Mouse (Mus musculus): Measurements from ENCODE around the gene Cep250.
A peak's percentile ranks its signal among the peaks of the same experiment; 100 is the strongest.

Gene Cep250

DNA sequence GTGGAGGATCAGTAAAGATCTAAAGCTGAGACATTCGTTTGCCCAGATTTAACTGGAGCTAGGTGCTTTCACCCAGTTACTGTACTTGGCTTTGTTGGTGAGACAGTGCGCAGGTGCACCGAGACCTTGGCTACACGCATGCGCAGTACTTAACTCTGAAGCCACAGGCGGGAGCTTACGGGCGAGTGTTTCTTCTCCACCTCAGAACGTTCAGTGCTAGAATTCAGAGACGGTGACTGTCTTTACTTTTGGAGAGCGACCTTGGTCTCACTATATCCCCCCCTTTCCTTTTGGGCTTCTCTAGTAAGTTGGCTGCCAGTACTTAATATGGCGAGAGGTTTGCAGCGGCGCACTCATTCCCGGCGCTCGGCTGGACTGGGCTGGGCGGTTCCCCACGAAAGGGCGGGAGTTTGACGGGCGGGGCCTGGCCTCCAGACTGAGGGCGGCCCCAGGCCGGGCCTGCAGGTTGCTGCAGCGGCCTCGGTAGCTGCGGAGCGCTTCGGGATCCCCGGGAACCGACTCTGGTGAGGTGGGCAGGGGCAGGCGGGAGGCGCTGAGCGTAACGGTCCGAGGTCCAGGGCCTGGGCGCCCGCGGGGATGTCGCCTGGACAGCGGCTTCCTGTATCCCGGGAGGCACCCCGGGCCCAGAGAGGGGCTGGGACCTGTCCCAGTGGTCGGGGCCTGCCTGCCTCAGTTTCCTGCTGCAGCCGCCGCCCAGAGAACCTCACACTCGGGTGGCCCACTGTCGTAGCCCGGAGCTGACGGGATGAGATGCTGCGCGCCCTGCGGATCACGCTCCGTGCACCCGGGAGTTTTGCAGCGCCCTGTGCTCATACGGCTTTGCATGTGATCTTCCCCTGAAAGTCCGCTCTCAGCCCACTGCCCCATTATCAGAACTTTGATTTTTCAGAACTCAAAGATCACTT lies at the start of gene Cep250:
Cep250 (plus strand) TSS at position 325 of the 926 bp plus-strand sequence.
- DNase-seq (ENCODE audit: low read depth) = peak; percentile 95

DNA sequence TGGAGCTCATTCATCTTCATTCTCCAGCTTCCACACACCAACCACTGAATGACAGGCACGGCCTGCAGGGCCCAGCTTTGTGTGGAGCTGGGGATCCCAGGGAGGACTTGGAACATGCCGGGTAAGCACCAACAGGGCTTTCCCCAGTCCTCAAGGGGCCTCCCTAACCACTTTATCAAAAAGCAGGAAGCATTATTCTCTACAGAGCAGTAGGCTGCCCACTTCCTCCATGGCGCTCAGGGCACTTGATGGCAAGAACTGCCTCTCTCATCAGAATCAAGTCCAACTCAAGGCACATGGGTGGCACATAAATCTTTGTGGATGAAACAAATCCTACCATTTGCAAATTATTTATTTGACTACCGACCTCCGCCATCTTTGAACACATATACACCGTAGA lies 41.6 kb upstream of the Cep250 start:
- DNase-seq (ENCODE audit: low read depth) = peak; percentile 37

DNA sequence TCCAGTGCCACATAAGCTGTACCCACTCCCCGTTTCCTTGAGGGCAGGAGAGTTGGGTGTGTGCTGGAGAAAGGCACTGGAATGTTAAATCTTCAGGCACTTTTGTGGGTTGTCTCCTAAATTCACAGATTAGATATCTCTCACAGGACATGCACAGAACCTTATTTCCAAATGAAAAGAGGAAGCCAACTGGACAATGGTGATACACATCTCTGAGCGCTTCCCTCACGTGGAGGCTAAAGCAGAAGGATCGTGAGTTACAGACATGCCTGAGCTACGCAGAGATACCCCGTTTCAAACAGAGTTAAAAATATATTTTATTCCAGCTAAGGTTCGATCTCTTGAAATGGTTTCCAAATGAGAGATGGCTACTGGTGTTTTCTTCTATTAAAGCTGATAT lies 33.1 kb upstream of the Cep250 start:
- peak; percentile 31 for DNase-seq (ENCODE audit: low read depth)

DNA sequence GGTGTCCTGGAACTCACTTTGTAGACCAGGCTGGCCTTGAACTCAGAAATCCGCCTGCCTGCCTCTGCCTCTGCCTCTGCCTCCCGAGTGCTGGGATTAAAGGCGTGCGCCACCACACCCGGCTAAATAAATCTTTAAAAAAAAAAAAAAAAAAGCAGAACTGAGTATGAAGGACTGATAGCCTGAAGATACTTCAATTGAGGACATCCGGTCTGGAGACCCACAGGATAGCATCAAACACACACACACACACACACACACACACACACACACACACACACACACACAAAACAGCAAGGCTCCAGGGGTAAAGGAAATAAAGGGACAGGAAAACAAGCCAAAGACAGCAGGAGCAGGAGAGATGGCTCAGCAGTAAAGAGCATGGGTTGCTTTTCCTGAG lies 31.0 kb upstream of the Cep250 start:
- peak; percentile 46 for DNase-seq (ENCODE audit: low read depth)

DNA sequence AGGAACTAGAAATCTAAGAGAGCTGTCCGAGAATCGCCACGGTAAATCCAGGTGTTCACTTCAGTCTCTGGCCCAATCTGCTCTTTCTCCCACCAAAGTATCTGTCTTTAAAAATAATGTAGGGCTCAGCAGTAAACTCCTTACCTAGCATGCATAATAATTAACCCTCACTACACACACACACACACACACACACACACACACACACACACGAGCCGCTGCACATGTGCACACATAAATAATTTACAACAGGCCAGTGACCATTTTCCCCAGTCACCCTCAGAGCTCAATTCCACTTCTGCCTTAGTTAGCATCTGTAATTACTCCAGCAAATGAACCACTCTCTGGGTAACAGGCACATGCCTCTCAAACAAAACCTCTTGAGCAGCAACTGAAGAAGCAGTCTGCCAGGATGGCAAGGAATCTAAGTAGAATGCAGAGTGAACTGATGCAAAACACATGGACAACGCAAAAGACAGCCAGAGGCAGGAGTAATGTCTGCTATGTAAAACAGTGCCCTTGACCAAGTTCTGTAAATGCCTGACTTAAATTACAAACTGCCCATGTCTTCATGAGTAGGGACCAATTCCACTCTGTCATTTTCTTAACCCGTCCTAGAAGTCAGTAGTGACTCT lies 27.4 kb upstream of the Cep250 start:
- peak; percentile 77 for DNase-seq (ENCODE audit: low read depth)

DNA sequence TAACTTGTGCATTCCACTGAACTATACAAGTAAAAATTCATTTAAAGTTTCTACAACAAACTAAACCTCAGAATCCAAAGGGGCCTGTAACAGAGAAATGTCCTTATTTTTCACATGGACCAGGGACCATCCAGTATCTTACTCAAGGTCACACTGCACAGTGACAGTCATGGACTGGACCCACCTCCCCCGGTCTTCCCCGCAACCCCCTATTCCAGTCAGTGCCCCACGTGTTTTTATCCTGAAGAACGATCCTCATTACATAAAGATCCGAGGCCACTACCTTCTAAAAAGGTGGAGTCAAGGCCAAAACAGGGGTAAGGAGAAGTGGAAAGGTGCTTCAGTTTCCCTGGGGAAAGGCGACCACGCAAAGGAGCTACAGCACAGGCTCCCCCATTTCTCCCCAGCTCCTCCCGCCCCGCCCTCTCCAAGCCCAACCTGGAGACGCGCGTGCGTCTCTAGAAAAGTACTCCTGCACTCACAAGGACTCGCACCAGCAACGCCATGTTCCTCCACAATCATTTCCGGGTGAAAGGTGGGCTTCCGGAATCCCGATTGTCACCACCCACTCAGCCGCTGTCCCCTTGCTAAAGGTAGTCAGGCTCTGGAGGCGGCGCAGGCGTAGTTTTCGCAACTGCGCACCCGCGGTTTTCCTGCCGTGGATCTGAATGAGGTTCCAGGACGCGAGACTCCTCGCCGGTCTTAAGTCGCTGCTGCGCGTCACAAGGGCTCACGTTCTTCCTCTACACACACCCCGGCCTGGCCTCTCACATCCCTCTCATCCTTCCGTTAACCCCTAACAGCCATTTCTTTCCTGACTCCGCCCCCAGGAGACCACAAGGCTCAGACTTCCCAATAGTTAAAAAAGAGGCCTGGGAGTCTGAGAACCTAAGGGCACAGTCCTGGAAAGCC lies 26.5 kb upstream of the Cep250 start, which contains the start of gene Uqcc1:
Uqcc1 (minus strand) TSS at position 780 of the 912 bp plus-strand sequence.
- peak; percentile 97 for DNase-seq (ENCODE audit: low read depth)

DNA sequence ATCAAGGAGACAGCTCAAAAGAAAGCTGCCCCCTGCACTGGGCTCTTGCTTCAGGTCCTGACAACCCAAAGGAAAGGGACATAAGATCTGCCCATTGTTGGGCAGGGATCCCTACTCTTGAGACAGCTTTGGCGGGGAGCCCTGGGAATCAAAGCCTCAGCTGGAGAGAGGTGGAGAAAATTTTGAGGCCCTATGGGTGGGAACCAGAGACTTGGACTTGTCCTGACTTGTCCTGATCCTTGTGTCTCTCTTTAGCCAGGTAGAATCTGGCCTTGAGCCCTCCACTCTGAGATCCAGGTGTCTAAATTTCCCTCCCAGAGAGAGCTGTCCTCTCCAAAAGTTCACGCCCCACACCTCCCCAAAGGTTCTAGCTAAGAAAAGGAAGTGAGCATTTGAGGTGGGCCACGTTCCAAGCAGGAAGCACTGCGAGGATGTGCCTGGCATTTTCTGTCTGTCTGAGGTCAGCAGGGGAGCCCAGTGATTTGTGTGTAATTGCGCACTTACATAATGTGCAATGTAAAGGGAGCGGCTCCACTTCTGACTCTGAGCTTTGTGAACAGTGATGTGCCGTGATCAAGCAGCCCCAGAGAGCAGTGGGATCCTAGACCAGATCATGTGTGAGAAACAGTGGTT lies 16.2 kb upstream of the Cep250 start:
- DNase-seq (ENCODE audit: low read depth) = peak; percentile 56

DNA sequence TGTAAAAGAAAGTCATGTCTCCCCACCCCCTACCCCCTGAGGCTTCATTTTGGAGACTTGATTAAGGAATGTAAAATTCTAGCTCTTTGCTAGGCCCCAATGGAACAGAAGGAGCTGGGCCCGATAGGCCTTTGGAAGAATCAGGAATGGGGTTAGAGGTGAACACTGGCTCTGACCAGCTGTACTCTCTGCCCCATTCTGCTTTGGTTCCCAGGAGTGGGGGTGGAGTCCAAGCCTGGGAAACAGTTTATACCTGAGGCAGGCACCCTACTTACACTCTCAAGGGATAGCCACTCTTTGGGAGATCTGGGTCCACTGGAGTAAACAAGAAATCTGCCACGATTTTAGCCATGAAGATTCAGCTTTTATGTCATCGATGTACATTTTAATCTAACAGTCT lies 15.6 kb upstream of the Cep250 start, which contains the start of gene Gm15557:
Gm15557 (plus strand) TSS at position 48 of the 400 bp plus-strand sequence.
- no peak for DNase-seq (ENCODE audit: low read depth)

DNA sequence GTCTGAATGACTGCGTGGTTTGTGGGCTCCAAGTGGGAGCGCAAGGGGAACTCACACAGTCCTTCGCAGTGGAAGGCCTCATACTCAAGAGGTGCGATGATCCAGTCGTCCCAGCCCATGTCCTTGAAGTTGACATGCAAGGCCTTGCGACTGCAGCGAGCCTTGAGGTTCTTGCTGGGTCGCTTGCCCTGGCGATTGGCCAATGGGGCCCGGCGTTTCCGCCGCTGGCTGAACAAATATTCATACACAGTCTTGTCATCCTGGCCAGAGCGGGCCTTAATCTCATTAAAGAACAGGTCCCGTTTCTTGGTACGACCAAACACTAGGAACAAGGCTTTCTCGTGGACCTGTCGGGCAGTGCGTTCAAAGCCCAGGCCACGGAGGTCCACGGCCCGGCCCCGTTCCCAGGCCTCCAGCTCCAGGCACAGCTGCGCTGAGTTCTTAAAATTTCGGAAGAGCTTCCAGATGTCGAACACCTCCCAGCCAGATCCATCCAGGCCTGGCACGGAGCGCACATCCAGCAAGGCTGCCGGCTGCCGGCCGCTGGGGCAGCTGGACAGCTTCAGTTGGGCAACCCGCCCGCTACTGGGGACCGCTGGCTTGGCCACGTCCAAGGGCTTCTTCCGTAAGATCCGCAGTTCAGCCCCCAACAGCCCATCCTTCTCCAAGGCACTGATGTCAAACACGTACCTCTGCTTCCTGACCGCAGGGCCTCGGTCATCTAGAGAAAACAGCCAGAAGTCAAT lies 14.4 kb upstream of the Cep250 start:
- no peak for DNase-seq (ENCODE audit: low read depth)

DNA sequence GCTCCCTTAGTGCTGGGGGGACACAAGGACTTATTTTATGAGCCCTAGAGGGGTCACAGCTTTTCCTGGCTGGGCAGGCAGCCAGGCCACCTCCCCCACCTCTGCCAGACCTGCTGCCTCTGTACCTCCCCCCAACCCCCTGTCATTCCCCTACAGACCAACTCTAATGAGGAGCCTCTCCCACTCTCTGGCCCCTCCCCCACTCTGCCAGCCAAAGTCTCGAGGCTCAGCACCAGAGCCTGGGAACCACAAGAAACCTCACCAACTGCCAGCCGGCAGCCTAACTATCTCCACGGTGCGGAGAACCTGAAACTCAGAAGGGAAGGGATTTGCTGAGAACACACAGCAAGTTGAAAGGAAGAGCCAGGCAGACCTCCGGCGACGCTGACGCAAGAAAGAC lies 12.8 kb upstream of the Cep250 start:
- DNase-seq (ENCODE audit: low read depth) = no peak

DNA sequence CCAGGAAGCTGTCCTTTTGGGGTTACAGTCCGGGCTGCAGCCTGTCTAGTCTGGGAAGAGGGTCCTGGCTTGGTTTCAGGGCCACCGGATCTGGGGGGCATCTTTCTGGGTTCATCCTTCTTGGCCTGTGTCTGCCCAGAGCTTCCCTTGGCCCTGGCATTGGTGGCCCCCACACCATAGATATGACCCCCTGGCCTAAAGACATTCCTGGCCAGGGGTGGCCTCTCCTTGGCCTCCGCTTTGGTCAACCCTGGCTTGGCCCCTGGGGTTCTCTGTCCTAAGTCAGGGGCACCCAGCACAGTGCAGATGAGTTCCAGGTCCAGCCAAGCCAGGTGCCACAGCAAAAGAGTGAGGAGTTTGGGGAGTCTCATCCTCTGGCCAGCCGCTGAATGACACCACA lies 11.6 kb upstream of the Cep250 start:
- no peak for DNase-seq (ENCODE audit: low read depth)

DNA sequence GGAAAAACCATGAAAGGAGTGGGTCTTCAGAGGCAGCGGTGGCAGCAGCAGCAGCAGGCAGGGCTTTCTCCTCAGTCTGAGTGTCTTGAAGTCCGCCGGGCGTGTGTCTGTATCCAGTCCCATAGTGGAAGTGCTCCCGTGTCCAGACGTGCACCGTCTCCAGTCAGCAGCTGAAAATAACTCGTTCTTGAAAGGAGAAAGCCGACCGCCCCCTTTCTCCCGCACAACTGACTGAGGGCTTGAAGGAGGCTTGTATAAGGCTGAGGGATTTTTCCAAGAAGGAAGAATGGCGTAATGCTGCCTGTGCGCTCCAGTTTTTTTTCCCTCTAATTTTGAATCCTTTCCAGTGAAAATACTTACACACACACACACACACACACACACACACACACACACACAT lies 11.1 kb upstream of the Cep250 start, which contains the start of gene Gdf5:
Gdf5 (minus strand) TSS at position 244 of the 400 bp plus-strand sequence.
- no peak for DNase-seq (ENCODE audit: low read depth)

DNA sequence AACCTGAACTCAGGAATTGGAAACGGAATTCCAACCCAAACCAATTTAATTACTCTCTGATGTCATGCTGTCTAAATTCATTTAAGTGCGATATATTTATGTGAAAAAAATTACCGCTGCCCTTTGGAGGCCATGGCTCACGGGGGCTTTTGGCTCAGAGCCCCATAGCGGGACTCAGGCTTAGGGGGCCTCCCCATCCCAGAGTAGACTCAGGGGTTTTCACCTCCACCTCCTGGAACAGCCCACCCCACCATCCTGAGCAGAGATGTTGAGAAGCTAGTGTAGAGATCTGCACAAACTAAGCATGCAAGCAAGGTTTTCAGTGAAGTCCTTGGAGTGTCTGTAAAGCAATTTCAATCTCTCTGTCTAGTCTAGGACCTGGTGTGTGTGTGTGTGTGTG lies 10.7 kb upstream of the Cep250 start:
- no peak for DNase-seq (ENCODE audit: low read depth)

DNA sequence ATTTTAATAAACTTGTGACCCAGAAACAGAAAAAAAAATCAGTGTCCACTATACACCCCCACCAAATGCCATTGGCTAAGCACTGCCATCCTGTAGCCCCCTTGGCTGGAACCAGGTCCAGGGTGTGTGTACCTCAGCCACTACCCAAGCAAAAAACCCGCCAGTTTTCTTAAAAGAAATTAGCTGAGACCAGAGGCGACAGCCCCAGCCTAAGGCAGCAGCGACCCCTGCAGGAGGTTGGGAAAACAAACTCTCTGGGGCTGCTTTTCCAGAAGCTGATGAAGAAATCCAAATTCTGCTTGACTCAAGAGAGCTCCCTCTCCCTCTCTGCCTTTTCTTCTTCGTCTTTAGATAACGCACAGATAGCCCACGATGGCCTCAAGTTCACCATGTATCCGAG lies 10.2 kb upstream of the Cep250 start:
- DNase-seq (ENCODE audit: low read depth) = peak; percentile 84

DNA sequence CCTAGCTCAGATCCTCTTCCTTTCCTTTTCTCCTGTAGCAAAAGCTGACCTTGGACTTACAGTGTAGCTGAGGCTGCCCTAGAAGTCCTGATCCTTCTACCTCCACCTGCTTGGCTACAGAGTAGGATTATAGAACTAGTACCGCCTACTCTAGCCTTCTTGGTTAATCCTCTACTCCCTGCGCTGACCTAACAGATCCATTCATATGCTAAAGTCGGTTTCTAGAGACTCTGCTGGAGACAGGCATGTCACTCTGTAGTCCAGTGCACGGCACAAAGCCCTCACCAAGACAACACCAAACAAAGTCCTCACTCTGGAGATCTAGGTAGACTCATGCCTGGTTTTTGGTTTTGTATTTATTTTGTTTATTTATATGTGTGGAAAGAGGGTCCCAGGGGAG lies 9.8 kb upstream of the Cep250 start:
- DNase-seq (ENCODE audit: low read depth) = no peak

DNA sequence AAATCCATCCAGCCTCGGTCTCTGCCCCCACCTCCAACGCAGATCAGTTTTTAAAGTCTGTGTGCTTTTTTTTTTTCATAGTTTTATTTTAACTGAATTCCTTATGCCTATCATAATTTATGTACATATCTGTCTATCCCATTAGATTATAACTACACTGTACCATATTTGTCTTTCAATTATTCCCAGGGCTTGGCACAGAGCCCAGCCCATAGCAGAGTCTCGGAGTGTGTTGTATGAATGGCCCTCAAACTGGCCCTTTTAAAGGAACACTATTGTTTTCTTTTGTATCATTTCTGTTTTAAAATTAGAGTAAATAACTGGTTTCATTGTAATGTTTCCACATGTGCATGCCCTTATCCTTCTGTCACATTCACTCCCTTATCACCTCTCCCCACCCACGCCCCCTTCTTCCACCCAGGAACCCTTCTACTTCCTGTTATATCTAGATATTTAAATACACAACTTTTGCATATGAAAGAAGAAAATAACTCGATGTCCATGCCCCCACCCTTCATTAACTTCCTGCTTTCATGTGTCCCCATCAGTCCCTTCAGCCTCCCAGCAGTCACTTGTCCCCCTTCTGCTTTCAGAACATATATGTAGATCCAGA lies 8.8 kb upstream of the Cep250 start:
- DNase-seq (ENCODE audit: low read depth) = no peak

DNA sequence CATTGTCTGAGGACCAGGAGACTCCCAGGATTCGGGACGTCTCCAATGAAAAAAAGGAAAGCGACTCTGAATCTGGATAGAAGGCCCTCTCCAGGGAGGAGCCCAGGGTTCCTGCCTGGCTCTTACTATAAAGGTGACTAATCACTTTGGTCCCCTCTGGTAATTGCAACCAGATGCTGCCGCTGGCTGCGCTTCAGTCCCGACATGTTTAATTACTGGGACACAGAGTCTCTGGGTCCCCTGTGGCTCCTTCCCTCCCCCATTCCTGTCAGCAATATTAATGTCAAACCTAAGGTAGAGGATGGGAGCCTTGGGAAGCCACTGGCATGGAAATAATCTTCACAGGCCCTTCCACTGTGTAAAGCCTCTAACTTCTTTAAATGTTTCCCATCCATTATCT lies 6.9 kb upstream of the Cep250 start:
- DNase-seq (ENCODE audit: low read depth) = no peak

DNA sequence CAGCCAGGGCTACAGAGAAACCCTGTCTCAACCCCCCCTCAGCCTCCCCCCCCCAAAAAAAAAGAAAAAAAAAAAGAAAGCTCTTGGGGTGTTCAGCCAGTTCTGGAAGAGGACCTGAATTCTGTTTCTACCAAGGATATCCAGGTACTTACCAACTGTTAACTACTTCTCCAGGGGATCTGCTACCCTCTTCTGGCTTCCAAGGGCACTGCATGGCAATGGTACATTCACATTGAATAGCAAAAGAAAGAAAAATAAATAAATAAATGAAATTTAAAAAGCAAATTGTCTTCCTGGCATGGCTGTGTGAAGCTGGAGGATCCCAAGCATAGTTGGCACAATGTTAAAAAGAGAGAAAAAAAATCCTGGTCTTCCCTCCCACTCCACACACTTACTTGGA lies 4.3 kb upstream of the Cep250 start:
- peak; percentile 78 for DNase-seq (ENCODE audit: low read depth)

DNA sequence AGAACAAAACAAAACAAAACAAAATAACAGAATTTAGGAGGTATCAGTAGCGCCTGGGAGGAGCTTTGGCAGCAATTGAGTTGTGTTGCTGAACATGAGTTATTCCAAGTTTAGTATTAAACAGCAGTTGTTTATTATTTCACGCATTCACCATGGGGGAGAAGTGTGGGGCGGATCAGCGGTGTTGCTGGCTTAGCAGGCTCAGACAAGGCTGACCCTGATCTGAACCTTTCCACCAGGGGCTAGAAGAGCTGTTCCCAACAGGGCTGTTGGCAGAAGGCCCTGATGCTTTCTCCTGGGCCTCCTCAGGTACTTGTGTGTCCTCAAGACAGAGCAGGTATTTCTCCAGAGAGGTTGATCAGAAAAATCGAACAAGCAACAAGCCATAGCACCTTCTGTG lies 3.7 kb downstream of the Cep250 start:
- DNase-seq (ENCODE audit: low read depth) = no peak

DNA sequence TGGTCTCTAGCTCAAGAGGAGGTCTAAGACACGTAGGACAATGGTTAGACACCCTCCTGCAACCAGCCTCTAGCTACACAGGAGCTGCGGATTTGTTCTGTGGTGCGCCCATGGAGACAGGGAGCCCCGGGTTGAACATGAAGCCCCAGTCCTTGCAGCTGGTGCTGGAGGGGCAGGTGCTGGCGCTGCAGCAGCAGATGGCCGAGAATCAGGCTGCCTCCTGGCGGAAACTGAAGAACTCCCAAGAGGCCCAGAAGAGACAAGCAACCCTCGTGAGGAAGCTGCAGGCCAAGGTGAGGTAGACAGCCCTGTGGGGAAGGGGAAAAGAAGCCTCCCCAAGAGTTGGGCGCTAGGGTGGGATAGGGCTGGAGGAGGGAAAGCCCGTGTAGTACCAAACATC lies 5.6 kb downstream of the Cep250 start:
- no peak for DNase-seq (ENCODE audit: low read depth)

All from 416B (cell line).